Mouse (Mus musculus) small intestine, adult 2 months (tissue): ENCODE results near the gene Slc16a3.

Experiments used
- CTCF ChIP-seq: fragments of 200-500 bp; IDR thresholded peaks from 2 replicates; pipeline ENCODE4 v1.5.1; 2012; ENCODE audit warnings: low read depth, mild to moderate bottlenecking, control low read depth, inconsistent platforms, low read length, moderate library complexity, mixed read lengths; ENCODE audit not compliant: insufficient replicate concordance, insufficient read length; ENCODE audit errors: extremely low read depth
- POLR2A ChIP-seq: fragments of 200-500 bp; IDR thresholded peaks from 2 replicates; pipeline ENCODE4 v1.6.1; 2012; ENCODE audit warnings: low read depth, mild to moderate bottlenecking, control low read depth, inconsistent platforms, low read length, moderate library complexity

DNA sequence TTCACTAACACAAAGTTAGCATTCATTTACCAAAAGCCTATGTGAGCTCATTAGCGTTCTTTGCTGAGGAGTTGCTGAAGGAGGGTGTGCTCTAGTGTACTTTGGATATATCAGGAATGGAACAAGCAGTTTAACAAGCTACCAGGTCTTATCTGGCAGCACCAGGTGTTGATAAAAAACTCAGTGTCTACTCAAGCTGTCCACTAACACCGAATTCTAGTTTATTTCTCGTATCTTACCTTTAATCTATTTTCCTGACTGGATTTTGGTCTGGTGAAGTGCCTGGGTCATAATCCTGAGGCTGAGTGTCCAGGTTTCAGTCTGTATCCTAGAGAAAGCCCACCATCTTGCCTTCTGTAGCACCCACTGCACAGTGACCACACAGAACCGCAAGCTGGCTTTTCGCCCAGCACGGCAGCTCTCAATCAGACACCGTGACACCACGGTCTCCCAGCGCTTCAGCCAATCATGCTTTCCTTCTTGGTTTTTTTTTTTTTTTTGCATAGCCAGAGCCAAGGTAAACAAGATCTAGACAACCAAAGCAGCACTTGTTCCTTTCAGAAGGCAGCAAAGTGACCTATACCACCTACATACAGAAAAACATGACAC, 32.3 kb downstream of the Slc16a3 start:
- TF ChIP-seq CTCF (no peak), POLR2A (no peak)
